ENCODE assay signal across 8 mouse cellular contexts in genomic region chr7:30553810-30554584, GRCm38 (mm10). TPM values are rescaled to one million over a fixed set of nuclear protein-coding genes. Genes with fewer than 3 reads are reported as not detected.
DNase-seq lines count a peak whose midpoint lies in the region; ATAC-seq lines count a peak whose summit lies in the region.

No protein-coding gene starts in this region.

- peak overlapping the region; percentile 97; the same call in 1 of the 2 replicates for H3K27ac ChIP-seq in heart, embryonic 10.5 days
- peak overlapping the region; percentile 26; the same call in 1 of the 2 replicates for H3K27ac ChIP-seq in brown adipose tissue, adult 24 weeks (replicated peaks; ENCODE audit: low read depth, low read length)
- H3K27ac ChIP-seq in hindbrain, embryonic 13.5 days = no peak overlapping the region
- no peak overlapping the region for H3K27ac ChIP-seq in midbrain, embryonic 12.5 days (replicated peaks)

- H3K9me3 ChIP-seq in heart, embryonic 10.5 days = no peaks in the 10 kb centered on the region
- H3K9me3 ChIP-seq in hindbrain, embryonic 13.5 days = no peaks in the 10 kb centered on the region
- no peaks in the 10 kb centered on the region for H3K9me3 ChIP-seq in midbrain, embryonic 12.5 days

- H3K4me3 ChIP-seq in heart, embryonic 10.5 days = peak overlapping the region; percentile 75
- H3K4me3 ChIP-seq in brown adipose tissue, adult 24 weeks (ENCODE audit: insufficient read depth, low read depth, low read length) = peak overlapping the region; percentile 63
- peak overlapping the region; percentile 59; the same call in 1 of the 2 replicates for H3K4me3 ChIP-seq in hindbrain, embryonic 13.5 days
- H3K4me3 ChIP-seq in midbrain, embryonic 12.5 days = peak overlapping the region; percentile 70

- peak overlapping the region; percentile 72; the same call in 1 of the 2 replicates for H3K9ac ChIP-seq in hindbrain, embryonic 13.5 days
- no peak overlapping the region; the same call in 1 of the 2 replicates for H3K9ac ChIP-seq in midbrain, embryonic 12.5 days (replicated peaks)

- ATAC-seq in hindbrain, embryonic 13.5 days (ENCODE audit: low FRiP score) = no peak
- no peak for ATAC-seq in midbrain, embryonic 12.5 days (ENCODE audit: low FRiP score, low read depth)

- peaks cover 39% of the 10 kb centered on the region for H3K36me3 ChIP-seq in heart, embryonic 10.5 days
- H3K36me3 ChIP-seq in hindbrain, embryonic 13.5 days = peaks cover 42% of the 10 kb centered on the region
- peaks cover 37% of the 10 kb centered on the region for H3K36me3 ChIP-seq in midbrain, embryonic 12.5 days

- peak overlapping the region; percentile 88 for H3K4me2 ChIP-seq in hindbrain, embryonic 13.5 days
- H3K4me2 ChIP-seq in midbrain, embryonic 12.5 days (replicated peaks) = peak overlapping the region; percentile 89

- H3K4me1 ChIP-seq in heart, embryonic 10.5 days = peaks cover 31% of the 10 kb centered on the region
- H3K4me1 ChIP-seq in brown adipose tissue, adult 24 weeks (ENCODE audit: control insufficient read depth, insufficient read depth, insufficient read length, low read length) = peaks cover 7% of the 10 kb centered on the region
- H3K4me1 ChIP-seq in hindbrain, embryonic 13.5 days (replicated peaks) = peaks cover 35% of the 10 kb centered on the region
- H3K4me1 ChIP-seq in midbrain, embryonic 12.5 days = peaks cover 28% of the 10 kb centered on the region

- H3K27me3 ChIP-seq in heart, embryonic 10.5 days (ENCODE audit: insufficient read depth, poor library complexity, severe bottlenecking) = no peaks in the 10 kb centered on the region
- peaks cover 11% of the 10 kb centered on the region; the same call in 1 of the 2 replicates for H3K27me3 ChIP-seq in hindbrain, embryonic 13.5 days
- peaks cover 10% of the 10 kb centered on the region; the same call in 1 of the 2 replicates for H3K27me3 ChIP-seq in midbrain, embryonic 12.5 days

- WGBS in heart, embryonic 10.5 days = 85% methylated on average over 22 of the region's 22 CpGs
- 87% methylated on average over 22 of the region's 22 CpGs for WGBS in hindbrain, embryonic 13.5 days
- 88% methylated on average over 22 of the region's 22 CpGs for WGBS in midbrain, embryonic 12.5 days

- no peak for DNase-seq in heart, embryonic 10.5 days (ENCODE audit: low spot score)
- no peak for DNase-seq in heart, postnatal 14 days
- DNase-seq in adipocyte (ENCODE audit: low spot score) = no peak
- no peak for DNase-seq in left cerebral cortex, postnatal 36 days (ENCODE audit: low spot score in 2 of 2)
- no peak for DNase-seq in right cerebral cortex, postnatal 4 days

- intact Hi-C loops in heart, postnatal 14 days (cut with DNase I) = loop anchor here (5.0 kb wide), 1 partner anchor 62 kb away; the partner anchor contains the start of gene Prodh2
- intact Hi-C loops in left cerebral cortex, postnatal 36 days (cut with DNase I) = no loop called here

RNA-seq across cellular contexts. Expression of gene Proser3, which starts 1.9 kb away (rescaled TPM):
- polyA plus RNA-seq in heart, embryonic 10.5 days (2016; fragmentation: Nextera tagmentation; extraction: Ambion mirVana) = 8.8 and 13.0 TPM in 2 replicates
- total RNA-seq in heart, postnatal 14 days (2021) = 1 to 10 TPM; 4.6 to 5.3 TPM
- 0.95 and 4.2 TPM in 2 replicates for polyA plus RNA-seq in brown adipose tissue, adult 24 weeks (2012; ENCODE audit: insufficient read depth, insufficient read length, missing spikeins)
- polyA plus RNA-seq in hindbrain, embryonic 13.5 days (2015; fragmentation: Nextera tagmentation; extraction: Ambion mirVana) = 8.1 and 8.4 TPM in 2 replicates
- 15.1 TPM in 2 replicates for polyA plus RNA-seq in midbrain, embryonic 12.5 days (2016; fragmentation: Nextera tagmentation; extraction: Ambion mirVana)
- 1 to 10 TPM; 2.8 to 4.5 TPM for total RNA-seq in left cerebral cortex, postnatal 36 days (2021)

RNA-seq across cellular contexts. Expression of gene Hspb6, which starts 2.0 kb away (rescaled TPM):
- 4.2 and 8.3 TPM in 2 replicates for polyA plus RNA-seq in heart, embryonic 10.5 days (2016; fragmentation: Nextera tagmentation; extraction: Ambion mirVana)
- total RNA-seq in heart, postnatal 14 days (2021) = 100 to 1,000 TPM; 425 to 488 TPM
- 49.1 and 64.2 TPM in 2 replicates for polyA plus RNA-seq in brown adipose tissue, adult 24 weeks (2012; ENCODE audit: insufficient read depth, insufficient read length, missing spikeins)
- 7.8 and 7.9 TPM in 2 replicates for polyA plus RNA-seq in hindbrain, embryonic 13.5 days (2015; fragmentation: Nextera tagmentation; extraction: Ambion mirVana)
- polyA plus RNA-seq in midbrain, embryonic 12.5 days (2016; fragmentation: Nextera tagmentation; extraction: Ambion mirVana) = 5.8 and 6.2 TPM in 2 replicates
- 1 to 10 TPM; 4.2 to 5.1 TPM for total RNA-seq in left cerebral cortex, postnatal 36 days (2021)

RNA-seq across cellular contexts. Expression of gene Lin37, which starts 5.6 kb away (rescaled TPM):
- 31.5 and 35.6 TPM in 2 replicates for polyA plus RNA-seq in heart, embryonic 10.5 days (2016; fragmentation: Nextera tagmentation; extraction: Ambion mirVana)
- 10 to 100 TPM; 14.4 to 16.4 TPM for total RNA-seq in heart, postnatal 14 days (2021)
- 19.5 and 23.1 TPM in 2 replicates for polyA plus RNA-seq in brown adipose tissue, adult 24 weeks (2012; ENCODE audit: insufficient read depth, insufficient read length, missing spikeins)
- 51.7 and 57.9 TPM in 2 replicates for polyA plus RNA-seq in hindbrain, embryonic 13.5 days (2015; fragmentation: Nextera tagmentation; extraction: Ambion mirVana)
- 53.0 and 54.9 TPM in 2 replicates for polyA plus RNA-seq in midbrain, embryonic 12.5 days (2016; fragmentation: Nextera tagmentation; extraction: Ambion mirVana)
- total RNA-seq in left cerebral cortex, postnatal 36 days (2021) = 10 to 100 TPM; 35.9 to 45.5 TPM

RNA-seq across cellular contexts. Expression of gene U2af1l4, which starts 9.1 kb away (rescaled TPM):
- polyA plus RNA-seq in heart, embryonic 10.5 days (2016; fragmentation: Nextera tagmentation; extraction: Ambion mirVana) = 87.8 and 90.4 TPM in 2 replicates
- total RNA-seq in heart, postnatal 14 days (2021) = 10 to 100 TPM; 63.8 to 65.6 TPM
- polyA plus RNA-seq in brown adipose tissue, adult 24 weeks (2012; ENCODE audit: insufficient read depth, insufficient read length, missing spikeins) = 59.1 and 65.5 TPM in 2 replicates
- 98.9 and 105 TPM in 2 replicates for polyA plus RNA-seq in hindbrain, embryonic 13.5 days (2015; fragmentation: Nextera tagmentation; extraction: Ambion mirVana)
- polyA plus RNA-seq in midbrain, embryonic 12.5 days (2016; fragmentation: Nextera tagmentation; extraction: Ambion mirVana) = 83.1 and 88.4 TPM in 2 replicates
- 10 to 100 TPM; 68.0 to 71.4 TPM for total RNA-seq in left cerebral cortex, postnatal 36 days (2021)

RNA-seq across cellular contexts. Expression of gene Gm49396, which starts 9.1 kb away (rescaled TPM):
- polyA plus RNA-seq in heart, embryonic 10.5 days (2016; fragmentation: Nextera tagmentation; extraction: Ambion mirVana) = 9.9 and 12.3 TPM in 2 replicates
- total RNA-seq in heart, postnatal 14 days (2021) = 1 to 10 TPM; 1.9 to 2.4 TPM
- polyA plus RNA-seq in brown adipose tissue, adult 24 weeks (2012; ENCODE audit: insufficient read depth, insufficient read length, missing spikeins) = 0.91 and 5.5 TPM in 2 replicates
- polyA plus RNA-seq in hindbrain, embryonic 13.5 days (2015; fragmentation: Nextera tagmentation; extraction: Ambion mirVana) = 15.4 and 19.8 TPM in 2 replicates
- polyA plus RNA-seq in midbrain, embryonic 12.5 days (2016; fragmentation: Nextera tagmentation; extraction: Ambion mirVana) = 21.8 and 23.5 TPM in 2 replicates
- total RNA-seq in left cerebral cortex, postnatal 36 days (2021) = 1 to 10 TPM; 3.6 to 9.3 TPM

Comparison
In these comparisons a context has a peak if more than half of its experiments do, and no peak if none do; other contexts are left out.
1. H3K27ac ChIP-seq: peak in heart, embryonic 10.5 days (single experiment) and brown adipose tissue, adult 24 weeks (single experiment); none in hindbrain, embryonic 13.5 days (single experiment) and midbrain, embryonic 12.5 days (single experiment).
2. Peak in every context shown above with its lines, with median percentiles within 50 percentile points of each other: H3K4me3 ChIP-seq.